Comparison of ENCODE assay signal across 31 mouse cellular contexts in genomic region chr19:11261522-11261921, GRCm38 (mm10). TPM values are rescaled to one million over a fixed set of nuclear protein-coding genes. Genes with fewer than 3 reads are reported as not detected.
DNase-seq lines count a peak whose midpoint lies in the region; ATAC-seq lines count a peak whose summit lies in the region.
"Had no signal": no experiment of that assay in that cellular context is flagged by ENCODE, and none has a peak within 500 bp of the region (broad histone marks: within the 10 kb centered on the region; RNA-seq: fewer than 3 reads in every experiment).

No protein-coding gene starts in this region.

- no peaks in the 10 kb centered on the region for H3K27me3 ChIP-seq in splenic B cell, adult 2 months (ENCODE audit: control insufficient read depth, insufficient read depth, low read length, poor library complexity, severe bottlenecking)
- H3K27me3 ChIP-seq: embryonic facial prominence, embryonic 13.5 days; embryonic facial prominence, embryonic 15.5 days; forebrain, embryonic 12.5 days had no signal

- H3K36me3 ChIP-seq in macrophage (ENCODE audit: inconsistent target), result no peaks in the 10 kb centered on the region
- H3K36me3 ChIP-seq in splenic B cell, adult 2 months (ENCODE audit: control insufficient read depth, insufficient read depth, low read length, poor library complexity, severe bottlenecking), result peaks cover 22% of the 10 kb centered on the region
- H3K36me3 ChIP-seq: embryonic facial prominence, embryonic 13.5 days; embryonic facial prominence, embryonic 15.5 days; forebrain, embryonic 10.5 days; forebrain, embryonic 12.5 days had no signal

- H3K4me3 ChIP-seq in macrophage (ENCODE audit: inconsistent target), result no peak overlapping the region
- H3K4me3 ChIP-seq: embryonic facial prominence, embryonic 13.5 days; embryonic facial prominence, embryonic 15.5 days; erythroblast, embryonic 14.5 days; forebrain, embryonic 10.5 days; forebrain, embryonic 12.5 days had no signal

- WGBS in macrophage (ENCODE audit: missing documents), result 0% methylated on average over 1 of the region's 2 CpGs

- intact Hi-C loops in heart, postnatal 25 days (cut with DNase I), result no loop called here

- ATAC-seq in common myeloid progenitor, adult 5-6 weeks (replicated peaks; ENCODE audit: low read depth, poor library complexity, severe bottlenecking), result 0 out of 2 replicates have a peak, but pooled peaks have one; percentile 22
- ATAC-seq: CD4-positive, CD25-positive, alpha-beta regulatory T cell, adult 4 months; forebrain, embryonic 14.5 days; forebrain, embryonic 16.5 days had no signal

- DNase-seq in heart, adult 11 months, result peak; percentile 30
- DNase-seq in heart, postnatal 25 days (ENCODE audit: low spot score), result no peak
- DNase-seq in splenic B cell, adult 2 months (ENCODE audit: low read depth, low spot score), result peak; percentile 42
- DNase-seq in left cerebral cortex, adult 11 months (ENCODE audit: low spot score), result no peak
- no peak for DNase-seq in cerebellum, adult 9-11 months
- DNase-seq in frontal cortex, postnatal 10 days (ENCODE audit: low spot score in 2 of 2), result no peak
- DNase-seq: adrenal gland, adult 8-10 months; adrenal gland, postnatal 14 days; adrenal gland, postnatal 36 days; B cell, adult 2 months; cerebellum, adult 11 months; cerebellum, adult 18-20 months; cerebellum, adult 8-10 months; cerebellum, postnatal 10 days; cerebellum, postnatal 25 days; embryo, embryonic 11 days had no signal

- H3K79me2 ChIP-seq in macrophage (ENCODE audit: inconsistent target), result no peaks in the 10 kb centered on the region

- peak overlapping the region; percentile 80 for H3K27ac ChIP-seq in macrophage
- H3K27ac ChIP-seq: embryonic facial prominence, embryonic 13.5 days; embryonic facial prominence, embryonic 15.5 days; forebrain, embryonic 10.5 days; forebrain, embryonic 12.5 days had no signal

RNA-seq across cellular contexts. Expression of gene Ms4a1, which starts 4.5 kb away (rescaled TPM):
- under 1 TPM; 0.49 to 0.67 TPM for total RNA-seq in heart, postnatal 25 days (2021)
- total RNA-seq in common myeloid progenitor, adult 5-6 weeks (2017), result not detected in 2 replicates
- total RNA-seq in macrophage (2018; cell fraction: chromatin; rRNA removed), result under 1 TPM in 2 of 26 experiments, not detected in 24; 0.12 to 0.23 TPM
- under 1 TPM in 9 of 26 experiments, not detected in 17; 0.03 to 0.09 (median 0.05) TPM for total RNA-seq in macrophage (2018; cell fraction: cytosol; rRNA removed)
- under 1 TPM in 5 of 26 experiments, not detected in 21; 0.18 to 0.34 (median 0.24) TPM for total RNA-seq in macrophage (2018; cell fraction: nucleus; rRNA removed)
- 0.07 to 0.09 TPM in 2 of 3 replicates, not detected in the other for polyA plus RNA-seq in macrophage (2018)
- total RNA-seq: MEL had no signal
- polyA plus RNA-seq: brain, embryonic 14.5 days; embryonic facial prominence, embryonic 11.5 days; embryonic facial prominence, embryonic 13.5 days; embryonic facial prominence, embryonic 15.5 days; erythroblast, embryonic 14.5 days; forebrain, embryonic 10.5 days; forebrain, embryonic 12.5 days; forebrain, embryonic 14.5 days; forebrain, embryonic 16.5 days had no signal

RNA-seq across cellular contexts. Expression of gene Ms4a5, which starts 22.2 kb away (rescaled TPM):
- not detected for total RNA-seq in heart, postnatal 25 days (2021)
- total RNA-seq in common myeloid progenitor, adult 5-6 weeks (2017), result not detected in 2 replicates
- not detected for total RNA-seq in macrophage (2018; cell fraction: chromatin; rRNA removed)
- not detected for total RNA-seq in macrophage (2018; cell fraction: cytosol; rRNA removed)
- total RNA-seq in macrophage (2018; cell fraction: nucleus; rRNA removed), result not detected
- polyA plus RNA-seq in macrophage (2018), result not detected in 3 replicates
- total RNA-seq: adrenal gland, adult 18-20 months; adrenal gland, adult 8-10 months; adrenal gland, postnatal 14 days; adrenal gland, postnatal 36 days; ES-E14; MEL had no signal
- polyA plus RNA-seq: brain, embryonic 14.5 days; CD4-positive, CD25-positive, alpha-beta regulatory T cell, adult 4 months; embryonic facial prominence, embryonic 11.5 days; embryonic facial prominence, embryonic 13.5 days; embryonic facial prominence, embryonic 15.5 days; erythroblast, embryonic 14.5 days; forebrain, embryonic 10.5 days; forebrain, embryonic 12.5 days; forebrain, embryonic 14.5 days; forebrain, embryonic 16.5 days had no signal

RNA-seq across cellular contexts. Expression of gene Ms4a12, which starts 29.3 kb away (rescaled TPM):
- not detected for total RNA-seq in heart, postnatal 25 days (2021)
- total RNA-seq in common myeloid progenitor, adult 5-6 weeks (2017), result not detected in 2 replicates
- not detected for total RNA-seq in macrophage (2018; cell fraction: chromatin; rRNA removed)
- total RNA-seq in macrophage (2018; cell fraction: cytosol; rRNA removed), result not detected
- not detected for total RNA-seq in macrophage (2018; cell fraction: nucleus; rRNA removed)
- polyA plus RNA-seq in macrophage (2018), result not detected in 3 replicates
- total RNA-seq: adrenal gland, adult 18-20 months; adrenal gland, postnatal 14 days; adrenal gland, postnatal 36 days; ES-E14; MEL had no signal
- polyA plus RNA-seq: brain, embryonic 14.5 days; CD4-positive, CD25-positive, alpha-beta regulatory T cell, adult 4 months; embryonic facial prominence, embryonic 11.5 days; embryonic facial prominence, embryonic 13.5 days; embryonic facial prominence, embryonic 15.5 days; erythroblast, embryonic 14.5 days; forebrain, embryonic 10.5 days; forebrain, embryonic 12.5 days; forebrain, embryonic 14.5 days; forebrain, embryonic 16.5 days had no signal

RNA-seq across cellular contexts. Expression of gene Ms4a14, which starts 52.7 kb away (rescaled TPM):
- under 1 TPM; 0.10 to 0.22 TPM for total RNA-seq in heart, postnatal 25 days (2021)
- total RNA-seq in common myeloid progenitor, adult 5-6 weeks (2017), result not detected in 2 replicates
- total RNA-seq in macrophage (2018; cell fraction: chromatin; rRNA removed), result 100 to 1,000 TPM; 120 to 991 (median 624) TPM
- total RNA-seq in macrophage (2018; cell fraction: cytosol; rRNA removed), result 100 to 1,000 TPM in 2 of 26 experiments, 10 to 100 TPM in 24; 24.9 to 106 (median 61.5) TPM
- total RNA-seq in macrophage (2018; cell fraction: nucleus; rRNA removed), result 100 to 1,000 TPM; 172 to 781 (median 506) TPM
- polyA plus RNA-seq in macrophage (2018), result 36.7 to 102 TPM (median 69.8 TPM) in 3 replicates
- total RNA-seq: adrenal gland, postnatal 14 days; MEL had no signal
- polyA plus RNA-seq: CD4-positive, CD25-positive, alpha-beta regulatory T cell, adult 4 months; embryonic facial prominence, embryonic 13.5 days; erythroblast, embryonic 14.5 days; forebrain, embryonic 10.5 days; forebrain, embryonic 12.5 days; forebrain, embryonic 14.5 days; forebrain, embryonic 16.5 days had no signal

Comparison
In these comparisons a context has a peak if more than half of its experiments do, and no peak if none do; other contexts are left out.
1. DNase-seq: peak in heart, adult 11 months (single experiment) and splenic B cell, adult 2 months (single experiment); none in heart, postnatal 25 days (single experiment), left cerebral cortex, adult 11 months (single experiment), cerebellum, adult 9-11 months (single experiment) and frontal cortex, postnatal 10 days (0 of 2).